28 mouse cellular contexts compared by ENCODE assay signal in genomic region chr4:82970901-82971648, GRCm38 (mm10).
DNase-seq lines count a peak whose midpoint lies in the region; ATAC-seq lines count a peak whose summit lies in the region.
"Had no signal": no experiment of that assay in that cellular context is flagged by ENCODE, and none has a peak within 500 bp of the region (broad histone marks: within the 10 kb centered on the region; RNA-seq: fewer than 3 reads in every experiment).

No protein-coding gene starts in this region.

- peaks cover 9% of the 10 kb centered on the region for H3K4me1 ChIP-seq in neural tube, embryonic 15.5 days
- H3K4me1 ChIP-seq: embryonic facial prominence, embryonic 12.5 days; heart, embryonic 12.5 days; limb, embryonic 13.5 days; liver, embryonic 12.5 days; megakaryocyte, embryonic 14.5 days; neural tube, embryonic 12.5 days had no signal

- H3K4me3 ChIP-seq in neural tube, embryonic 15.5 days (replicated peaks) = no peak overlapping the region
- H3K4me3 ChIP-seq: embryonic facial prominence, embryonic 12.5 days; heart, embryonic 12.5 days; hindbrain, embryonic 10.5 days; limb, embryonic 13.5 days; liver, embryonic 12.5 days; megakaryocyte, embryonic 14.5 days; neural tube, embryonic 12.5 days had no signal

- no peak overlapping the region for H3K9ac ChIP-seq in neural tube, embryonic 15.5 days (replicated peaks)
- H3K9ac ChIP-seq: embryonic facial prominence, embryonic 12.5 days; heart, embryonic 12.5 days; limb, embryonic 13.5 days; liver, embryonic 12.5 days; neural tube, embryonic 12.5 days had no signal

- ATAC-seq in frontal cortex, adult (ENCODE audit: low TSS enrichment) = peak; percentile 90
- peak; percentile 55; the same call in 1 of the 2 replicates for ATAC-seq in neural tube, embryonic 15.5 days (ENCODE audit: low FRiP score)
- ATAC-seq: inflammation-experienced regulatory T-cells, adult 6 months; liver, embryonic 12.5 days; Patski had no signal

- WGBS in neural tube, embryonic 15.5 days = 48% methylated on average over 12 of the region's 12 CpGs

- H3K9me3 ChIP-seq in neural tube, embryonic 15.5 days (replicated peaks) = no peaks in the 10 kb centered on the region
- H3K9me3 ChIP-seq: embryonic facial prominence, embryonic 12.5 days; heart, embryonic 12.5 days; hindbrain, embryonic 10.5 days; limb, embryonic 13.5 days; liver, embryonic 12.5 days; neural tube, embryonic 12.5 days had no signal

- no peaks in the 10 kb centered on the region for H3K27me3 ChIP-seq in neural tube, embryonic 15.5 days (replicated peaks)
- H3K27me3 ChIP-seq: embryonic facial prominence, embryonic 12.5 days; heart, embryonic 12.5 days; limb, embryonic 13.5 days; liver, embryonic 12.5 days; megakaryocyte, embryonic 14.5 days; neural tube, embryonic 12.5 days had no signal

- intact Hi-C loops in left cerebral cortex, postnatal 36 days (cut with DNase I) = no loop called here
- intact Hi-C loops in left cerebral cortex, postnatal 4 days (cut with DNase I) = no loop called here

- no peaks in the 10 kb centered on the region for H3K36me3 ChIP-seq in neural tube, embryonic 15.5 days
- H3K36me3 ChIP-seq: liver, embryonic 12.5 days; neural tube, embryonic 12.5 days had no signal

- H3K4me2 ChIP-seq in neural tube, embryonic 15.5 days = no peak overlapping the region
- H3K4me2 ChIP-seq: embryonic facial prominence, embryonic 12.5 days; heart, embryonic 12.5 days; limb, embryonic 13.5 days; liver, embryonic 12.5 days; neural tube, embryonic 12.5 days had no signal

- DNase-seq in frontal cortex, postnatal 14 days (ENCODE audit: low spot score in 2 of 2) = no peak
- DNase-seq in left cerebral cortex, postnatal 36 days (ENCODE audit: low spot score in 2 of 2) = peak; percentile 9 to 18
- DNase-seq in left cerebral cortex, postnatal 4 days = no peak
- peak; percentile 20 for DNase-seq in right cerebral cortex, adult 18-20 months
- no peak for DNase-seq in right cerebral cortex, postnatal 14 days
- DNase-seq in adrenal gland, adult 18-20 months (ENCODE audit: low spot score in 2 of 2) = no peak
- DNase-seq: adrenal gland, adult 2 months; cerebellum, adult 2 months; cerebellum, postnatal 25 days; gastrocnemius, postnatal 14 days; heart, adult 18-20 months; heart, postnatal 10 days; kidney, adult 18-20 months; kidney, postnatal 4 days; lung, adult 18-20 months; lung, postnatal 14 days; right cerebral cortex, postnatal 25 days had no signal

- peak overlapping the region; percentile 56; the same call in 1 of the 2 replicates for H3K27ac ChIP-seq in neural tube, embryonic 15.5 days (replicated peaks)
- H3K27ac ChIP-seq: embryonic facial prominence, embryonic 12.5 days; hindbrain, embryonic 10.5 days; limb, embryonic 13.5 days; liver, embryonic 12.5 days; neural tube, embryonic 12.5 days had no signal

Comparison
In these comparisons a context has a peak if more than half of its experiments do, and no peak if none do; other contexts are left out.
1. DNase-seq: peak in left cerebral cortex, postnatal 36 days (2 of 2) and right cerebral cortex, adult 18-20 months (single experiment); none in frontal cortex, postnatal 14 days (0 of 2), left cerebral cortex, postnatal 4 days (single experiment), right cerebral cortex, postnatal 14 days (single experiment) and adrenal gland, adult 18-20 months (0 of 2).